Mouse (Mus musculus): Measurements from ENCODE around the gene Ndufaf3.

Gene Ndufaf3

GRCm38 (mm10) chr9:108517931-108518332 is 49.3 kb downstream of the Ndufaf3 start:
- in situ Hi-C loops (cut with MboI) = no loop called here

GRCm38 (mm10) chr9:108517253-108517930 is 49.8 kb downstream of the Ndufaf3 start:
- in situ Hi-C loops (cut with MboI) = no loop called here

GRCm38 (mm10) chr9:108516380-108517251 is 50.6 kb downstream of the Ndufaf3 start, which contains the start of gene Qrich1:
Gene Qrich1, plus strand, starts transcription at chr9:108516806.
- in situ Hi-C loops (cut with MboI) = no loop called here

All from mature B cell (primary cell).